Mouse (Mus musculus) heart, postnatal 0 days (tissue): ENCODE data around the gene Vmn1r34. TPM values are rescaled to one million over a fixed set of nuclear protein-coding genes. Genes with fewer than 3 reads are reported as not detected.
"Not testable (repeated sequence)": the region's sequence is repeated elsewhere in the genome, so short reads cannot be mapped to it uniquely, and the experiment has no call there.

ENCODE experiments used
- ATAC-seq: fragments of 200-750 bp; cut with Nextera tagmentation; 2 replicates; pipeline ENCODE4 v1.8.0; 2017; ENCODE audit warnings: low read depth, moderate number of reproducible peaks, moderate library complexity; ENCODE audit not compliant: insufficient read depth
- DNase-seq: peaks from one replicate; pipeline ENCODE4 v3.0.0-alpha.2; 2016; ENCODE audit warnings: low spot score
- H3K27ac ChIP-seq: fragments of 300-500 bp; sonication (generic); 2 replicates; pipeline ENCODE4 v1.5.1; 2014; ENCODE audit warnings: low read depth, mild to moderate bottlenecking
- H3K27me3 ChIP-seq: fragments of 300-500 bp; sonication (generic); 2 replicates; pipeline ENCODE4 v1.6.1; 2014; ENCODE audit warnings: low read length, mixed read lengths; ENCODE audit not compliant: control insufficient read depth, insufficient read depth
- H3K36me3 ChIP-seq: fragments of 300-500 bp; sonication (generic); replicated peaks from 2 replicates; pipeline ENCODE4 v1.6.1; 2014; ENCODE audit warnings: low read length, mixed read lengths; ENCODE audit not compliant: control insufficient read depth, insufficient read depth
- H3K4me1 ChIP-seq: fragments of 300-500 bp; sonication (generic); 2 replicates; pipeline ENCODE4 v1.6.1; 2014; ENCODE audit warnings: antibody characterized with exemption; ENCODE audit not compliant: control insufficient read depth, insufficient read depth
- H3K4me2 ChIP-seq: fragments of 300-500 bp; sonication (generic); 2 replicates; pipeline ENCODE4 v1.6.1; 2014; ENCODE audit warnings: low read depth, mild to moderate bottlenecking, low read length, moderate library complexity
- H3K4me3 ChIP-seq: fragments of 300-500 bp; sonication (generic); 2 replicates; pipeline ENCODE4 v1.5.1; 2014; ENCODE audit warnings: low read depth, low read length
- H3K9ac ChIP-seq: fragments of 300-500 bp; sonication (generic); replicated peaks from 2 replicates; pipeline ENCODE4 v1.6.1; 2014; ENCODE audit warnings: low read depth, low read length, mixed read lengths
- H3K9me3 ChIP-seq: fragments of 300-500 bp; sonication (generic); replicated peaks from 2 replicates; pipeline ENCODE4 v1.6.1; 2016; ENCODE audit warnings: low read length; ENCODE audit not compliant: control insufficient read depth
- CTCF ChIP-seq: IDR thresholded peaks from 2 replicates; pipeline ENCODE4 v1.5.1; 2016; ENCODE audit warnings: antibody characterized with exemption, control low read depth, low read depth
- EP300 ChIP-seq: IDR thresholded peaks from 2 replicates; pipeline ENCODE4 v1.6.1; 2016; ENCODE audit warnings: antibody characterized with exemption, low read depth
- WGBS: fragments of 180-500 bp; shearing (Covaris S2); extraction: QIAGEN DNeasy Blood & Tissue Kit; methylation state at CpG from one replicate; pipeline ENCODE4 v1.1.7; 2014; 5-methylcytosine and 5-hydroxymethylcytosine counted together
- polyA plus RNA-seq: library from polyadenylated mRNA; unstranded; fragments of >200 nt; fragmentation: Nextera tagmentation; extraction: Ambion mirVana; gene quantifications from 2 replicates; pipeline ENCODE4 v1.2.1, GENCODE M21; 2015
- total RNA-seq: library from RNA; depleted of rRNA; stranded (reverse); fragments of >200 nt; gene quantifications from 2 replicates; pipeline ENCODE4 v1.2.3, GENCODE M21; 2014; ENCODE audit warnings: low replicate concordance; rRNA removed

The Vmn1r34 gene
- total RNA-seq (not detected in 2 replicates), polyA plus RNA-seq (not detected in 2 replicates)

DNA sequence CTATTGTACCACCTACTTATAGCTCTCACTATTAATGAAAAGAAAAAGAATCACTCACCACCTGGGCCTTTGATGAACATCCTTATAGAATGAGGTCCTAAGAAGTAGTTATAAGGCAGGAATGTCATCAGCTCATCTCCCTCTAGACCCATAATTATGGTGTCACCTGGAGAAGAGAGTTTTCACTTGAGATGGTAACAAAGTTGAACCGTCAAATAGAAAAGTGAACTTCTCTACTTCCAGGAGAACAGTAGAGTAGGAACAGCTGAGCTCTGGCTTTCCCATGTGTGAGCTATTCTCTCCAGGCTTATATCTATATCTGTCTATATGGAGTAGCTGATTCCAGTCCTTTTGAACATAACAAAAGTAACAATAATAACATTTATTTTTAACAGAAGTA is at the start of gene Vmn1r34:
Gene Vmn1r34, minus strand, starts transcription at position 101 of the 400 bp plus-strand sequence.
- ATAC-seq = no peak
- H3K9me3 ChIP-seq = no peaks in the 10 kb centered on the region

DNA sequence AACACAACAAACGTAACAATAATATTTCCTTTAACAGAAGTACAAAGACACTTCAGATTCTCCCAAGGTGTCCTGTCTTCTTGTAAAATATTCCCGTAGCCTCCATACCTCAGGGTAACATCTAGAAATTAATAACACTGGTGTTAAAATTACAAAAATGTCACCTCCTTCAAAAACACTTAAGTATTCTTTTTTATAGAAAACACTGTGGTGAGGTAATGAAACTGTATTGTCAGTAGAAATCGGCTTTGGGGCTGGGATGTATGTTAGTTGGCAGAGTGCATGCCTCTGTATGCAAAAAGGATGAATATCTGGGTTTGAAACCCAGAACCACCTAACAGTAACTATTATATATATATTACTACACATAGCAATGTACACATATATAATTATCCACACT is 42.1 kb upstream of the Vmn1r34 start, which contains the start of gene Vmn1r35:
Gene Vmn1r35, minus strand, starts transcription at position 101 of the 400 bp plus-strand sequence.
- Histone ChIP-seq H3K4me3 (no peak within 1 kb of the TSS), H3K4me2 (no peak within 1 kb of the TSS), H3K4me1 (no peaks in the 10 kb centered on the region), H3K27me3 (no peaks in the 10 kb centered on the region), H3K9me3 (no peaks in the 10 kb centered on the region), H3K36me3 (no peaks in the 10 kb centered on the region), H3K27ac (no peak within 1 kb of the TSS), H3K9ac (no peak within 1 kb of the TSS)
- DNase-seq = no peak
- no peak for ATAC-seq
- TF ChIP-seq CTCF (no peak), EP300 (no peak)
- 64% methylated on average over 3 of the region's 3 CpGs for WGBS

More for the DNA sequence above, at the start of gene Vmn1r34:
- Histone ChIP-seq H3K4me1 (no peaks in the 10 kb centered on the region), H3K27me3 (no peaks in the 10 kb centered on the region), H3K4me3 (no peak within 1 kb of the TSS), H3K4me2 (no peak within 1 kb of the TSS), H3K9ac (no peak within 1 kb of the TSS), H3K36me3 (no peaks in the 10 kb centered on the region), H3K27ac (no peak within 1 kb of the TSS)
- WGBS = 80% methylated on average over 1 of the region's 1 CpGs
- TF ChIP-seq EP300 (no peak), CTCF (no peak)
- DNase-seq = no peak

DNA sequence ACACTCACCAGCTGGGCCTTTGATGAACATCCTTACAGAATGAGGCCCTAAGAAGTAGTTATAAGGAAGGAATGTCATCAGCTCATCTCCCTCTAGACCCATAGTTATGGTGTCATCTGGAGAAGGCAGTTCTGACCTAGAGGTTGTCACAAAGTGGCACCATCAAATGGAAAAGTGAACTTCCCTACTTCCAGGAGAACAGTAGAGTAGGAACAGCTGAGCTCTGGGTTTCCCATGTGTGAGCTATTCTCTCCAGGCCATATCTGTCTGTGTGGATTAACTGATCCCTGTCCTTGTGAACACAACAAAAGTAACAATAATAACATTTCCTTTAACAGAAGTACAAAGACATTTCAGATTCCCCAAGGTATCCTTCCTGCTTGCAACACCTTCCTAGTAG is 25.5 kb downstream of the Vmn1r34 start, which contains the start of gene Vmn1r33:
Gene Vmn1r33, minus strand, starts transcription at position 101 of the 400 bp plus-strand sequence.
- H3K4me2 ChIP-seq, H3K36me3 ChIP-seq, H3K9me3 ChIP-seq, ATAC-seq, H3K27me3 ChIP-seq, H3K27ac ChIP-seq, H3K4me1 ChIP-seq, H3K4me3 ChIP-seq, DNase-seq, H3K9ac ChIP-seq: not testable (repeated sequence)

DNA sequence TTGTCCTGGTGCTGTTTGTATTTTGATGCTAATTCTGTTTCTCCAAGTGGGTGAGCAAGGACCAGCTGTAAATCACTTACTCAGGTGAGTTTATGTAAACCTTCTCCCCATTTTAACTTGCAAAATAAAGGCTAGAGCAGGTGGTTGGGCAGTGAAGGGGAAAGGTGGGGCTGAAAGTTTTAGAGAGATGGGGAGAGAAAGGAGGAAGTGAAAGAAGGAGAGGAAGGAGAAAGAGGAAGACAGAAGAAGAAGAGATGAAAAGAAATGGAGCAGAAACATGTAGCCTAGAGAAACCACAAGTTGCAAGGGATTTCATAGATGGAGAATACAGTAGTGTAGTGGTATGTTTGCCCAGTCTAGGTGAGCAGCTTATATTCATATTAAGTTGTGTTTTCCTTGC is 47.9 kb downstream of the Vmn1r34 start:
- no peaks in the 10 kb centered on the region for H3K27me3 ChIP-seq
- ATAC-seq = no peak
- TF ChIP-seq EP300 (no peak), CTCF (no peak)
- H3K9ac ChIP-seq = no peak overlapping the region
- H3K4me3 ChIP-seq = no peak overlapping the region
- no peaks in the 10 kb centered on the region for H3K36me3 ChIP-seq
- H3K4me2 ChIP-seq = no peak overlapping the region
- no peak overlapping the region for H3K27ac ChIP-seq
- DNase-seq = no peak
- H3K4me1 ChIP-seq = no peaks in the 10 kb centered on the region
- H3K9me3 ChIP-seq = no peaks in the 10 kb centered on the region

Other genes starting within 250 kb of the Vmn1r34 start
- gene Mad2l1, start 108.5 kb downstream of the Vmn1r34 start, total RNA-seq = 20.6 and 22.4 TPM in 2 replicates
- gene Mad2l1, start 108.5 kb downstream of the Vmn1r34 start, polyA plus RNA-seq = 32.7 and 32.8 TPM in 2 replicates
- not detected in 2 replicates for gene Vmn1r32, start 83.8 kb downstream of the Vmn1r34 start, total RNA-seq
- not detected in 2 replicates for gene Vmn1r32, start 83.8 kb downstream of the Vmn1r34 start, polyA plus RNA-seq
- not detected in 2 replicates for gene Vmn1r33, start 25.6 kb downstream of the Vmn1r34 start, total RNA-seq
- gene Vmn1r33, start 25.6 kb downstream of the Vmn1r34 start, polyA plus RNA-seq = not detected in 2 replicates
- not detected in 2 replicates for gene Vmn1r35, start 42.0 kb upstream of the Vmn1r34 start, total RNA-seq
- not detected in 2 replicates for gene Vmn1r35, start 42.0 kb upstream of the Vmn1r34 start, polyA plus RNA-seq
- gene Vmn1r36, start 75.3 kb upstream of the Vmn1r34 start, total RNA-seq = not detected in 2 replicates
- not detected in 2 replicates for gene Vmn1r36, start 75.3 kb upstream of the Vmn1r34 start, polyA plus RNA-seq
- not detected in 2 replicates for gene Vmn1r37, start 85.5 kb upstream of the Vmn1r34 start, total RNA-seq
- not detected in 2 replicates for gene Vmn1r37, start 85.5 kb upstream of the Vmn1r34 start, polyA plus RNA-seq
- not detected in 2 replicates for gene Vmn1r38, start 138.7 kb upstream of the Vmn1r34 start, total RNA-seq
- not detected in 2 replicates for gene Vmn1r38, start 138.7 kb upstream of the Vmn1r34 start, polyA plus RNA-seq
- gene Vmn1r39, start 166.7 kb upstream of the Vmn1r34 start, total RNA-seq = not detected in 2 replicates
- not detected in 2 replicates for gene Vmn1r39, start 166.7 kb upstream of the Vmn1r34 start, polyA plus RNA-seq